Mouse (Mus musculus) heart, embryonic 11.5 days (tissue): ENCODE data around the gene Lmbrd2. TPM values are rescaled to one million over a fixed set of nuclear protein-coding genes. Genes with fewer than 3 reads are reported as not detected.

Experiments used
- ATAC-seq: fragments of 200-750 bp; cut with Nextera tagmentation; replicated peaks from 2 replicates; pipeline ENCODE4 v1.8.0; 2017; ENCODE audit warnings: moderate library complexity; ENCODE audit not compliant: insufficient number of reproducible peaks, low FRiP score, low TSS enrichment
- H3K27ac ChIP-seq: fragments of 300-500 bp; sonication (generic); 2 replicates; pipeline ENCODE4 v1.5.1; 2014; ENCODE audit warnings: mild to moderate bottlenecking, low read depth, low read length
- H3K27me3 ChIP-seq: fragments of 300-500 bp; sonication (generic); 2 replicates; pipeline ENCODE4 v1.6.1; 2014; ENCODE audit warnings: mild to moderate bottlenecking, low read length, mixed read lengths; ENCODE audit not compliant: control insufficient read depth, insufficient read depth
- H3K36me3 ChIP-seq: fragments of 300-500 bp; sonication (generic); 2 replicates; pipeline ENCODE4 v1.6.1; 2014; ENCODE audit warnings: mild to moderate bottlenecking, low read length, moderate library complexity, mixed read lengths; ENCODE audit not compliant: control insufficient read depth, insufficient read depth
- H3K4me1 ChIP-seq: fragments of 300-500 bp; sonication (generic); 2 replicates; pipeline ENCODE4 v1.6.1; 2014; ENCODE audit warnings: low read length; ENCODE audit not compliant: control insufficient read depth, insufficient read depth
- H3K4me2 ChIP-seq: fragments of 300-500 bp; sonication (generic); 2 replicates; pipeline ENCODE4 v1.6.1; 2014; ENCODE audit warnings: mild to moderate bottlenecking, moderate library complexity
- H3K4me3 ChIP-seq: fragments of 300-500 bp; sonication (generic); 2 replicates; pipeline ENCODE4 v1.5.1; 2014; ENCODE audit warnings: low read depth, low read length
- H3K9ac ChIP-seq: fragments of 300-500 bp; sonication (generic); 2 replicates; pipeline ENCODE4 v1.6.1; 2014; ENCODE audit warnings: mild to moderate bottlenecking, low read depth, low read length, moderate library complexity
- H3K9me3 ChIP-seq: fragments of 300-500 bp; sonication (generic); replicated peaks from 2 replicates; pipeline ENCODE4 v1.6.1; 2016; ENCODE audit warnings: low read length; ENCODE audit not compliant: control insufficient read depth
- WGBS: fragments of 180-500 bp; shearing (Covaris S2); extraction: QIAGEN DNeasy Blood & Tissue Kit; methylation state at CpG from one replicate; pipeline ENCODE4 v1.1.7; 2014; ENCODE audit not compliant: insufficient replicate concordance; 5-methylcytosine and 5-hydroxymethylcytosine counted together
- polyA plus RNA-seq: library from polyadenylated mRNA; unstranded; fragments of >200 nt; fragmentation: Nextera tagmentation; extraction: Ambion mirVana; gene quantifications from 2 replicates; pipeline ENCODE4 v1.2.1, GENCODE M21; 2014

Lmbrd2 gene
- polyA plus RNA-seq, 1 experiment from 2014 or later, result 4.3 TPM

DNA sequence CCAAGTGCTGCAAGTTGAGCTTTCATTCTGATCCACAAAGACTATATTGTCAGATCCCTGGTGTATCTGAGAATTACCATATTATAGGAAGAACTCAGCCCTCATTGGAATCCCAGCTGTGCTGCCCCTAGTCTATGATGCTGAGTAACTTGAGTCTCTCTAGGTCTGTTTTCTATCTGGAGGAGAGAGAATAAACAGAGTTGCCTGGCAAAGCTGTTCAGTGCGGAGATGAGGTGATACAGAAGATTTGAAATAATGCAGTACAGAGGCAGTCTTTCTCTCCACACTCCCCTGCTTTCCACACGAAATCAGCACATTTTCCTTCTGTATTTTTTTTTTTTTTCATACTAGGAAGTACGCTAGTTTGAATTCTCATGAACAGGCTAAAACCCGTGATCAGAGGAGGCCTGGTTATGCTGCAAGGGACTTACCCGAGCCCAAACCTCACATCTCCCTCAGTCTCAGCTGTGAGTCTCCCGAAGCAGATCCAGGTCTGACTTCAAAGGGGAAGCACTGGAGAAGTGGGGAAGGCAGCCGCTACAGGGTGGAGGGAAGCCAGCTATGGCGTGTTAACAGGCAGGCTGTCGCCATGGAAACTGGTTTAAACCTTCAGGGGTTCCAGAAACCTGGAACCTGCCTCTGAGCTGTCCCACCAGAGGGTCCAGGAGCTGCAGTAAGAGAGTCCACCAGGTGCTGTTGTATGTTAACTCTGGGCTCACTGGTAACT, 9.4 kb upstream of the Lmbrd2 start:
- WGBS, result 79% methylated on average over 9 of the region's 9 CpGs
- peaks cover 3% of the 10 kb centered on the region; the same call in 1 of the 2 replicates for H3K4me1 ChIP-seq
- no peaks in the 10 kb centered on the region for H3K27me3 ChIP-seq
- no peak overlapping the region for H3K4me3 ChIP-seq
- H3K9ac ChIP-seq, result no peak overlapping the region
- H3K36me3 ChIP-seq, result peaks cover 15% of the 10 kb centered on the region; the same call in 1 of the 2 replicates
- no peak overlapping the region for H3K27ac ChIP-seq
- H3K9me3 ChIP-seq, result no peaks in the 10 kb centered on the region
- H3K4me2 ChIP-seq, result no peak overlapping the region
- no peak for ATAC-seq

DNA sequence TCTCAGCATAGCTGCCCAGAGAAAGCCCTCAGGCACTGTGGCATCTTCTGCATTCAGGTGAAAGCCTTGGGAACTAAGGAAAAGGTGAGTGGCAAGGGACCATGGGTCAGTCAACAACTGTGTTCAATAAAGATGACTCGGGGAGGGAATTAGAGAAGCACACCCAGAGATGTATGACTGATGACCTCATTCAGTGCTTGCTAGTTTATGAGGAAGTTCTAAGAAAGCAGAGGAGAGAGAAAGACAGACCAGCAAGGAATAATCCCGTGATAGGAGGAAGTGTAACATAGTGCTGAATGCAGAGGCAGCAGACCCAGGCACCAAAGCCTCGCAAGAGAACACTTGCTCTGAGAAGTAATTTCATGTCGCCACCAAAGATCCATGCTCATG, 8.9 kb upstream of the Lmbrd2 start:
- ATAC-seq, result no peak
- Histone ChIP-seq H3K27me3 (no peaks in the 10 kb centered on the region), H3K27ac (no peak overlapping the region), H3K9me3 (no peaks in the 10 kb centered on the region), H3K4me1 (peaks cover 3% of the 10 kb centered on the region; the same call in 1 of the 2 replicates), H3K9ac (no peak overlapping the region), H3K4me2 (no peak overlapping the region), H3K4me3 (no peak overlapping the region), H3K36me3 (peaks cover 19% of the 10 kb centered on the region)
- 87% methylated on average over 4 of the region's 4 CpGs for WGBS

DNA sequence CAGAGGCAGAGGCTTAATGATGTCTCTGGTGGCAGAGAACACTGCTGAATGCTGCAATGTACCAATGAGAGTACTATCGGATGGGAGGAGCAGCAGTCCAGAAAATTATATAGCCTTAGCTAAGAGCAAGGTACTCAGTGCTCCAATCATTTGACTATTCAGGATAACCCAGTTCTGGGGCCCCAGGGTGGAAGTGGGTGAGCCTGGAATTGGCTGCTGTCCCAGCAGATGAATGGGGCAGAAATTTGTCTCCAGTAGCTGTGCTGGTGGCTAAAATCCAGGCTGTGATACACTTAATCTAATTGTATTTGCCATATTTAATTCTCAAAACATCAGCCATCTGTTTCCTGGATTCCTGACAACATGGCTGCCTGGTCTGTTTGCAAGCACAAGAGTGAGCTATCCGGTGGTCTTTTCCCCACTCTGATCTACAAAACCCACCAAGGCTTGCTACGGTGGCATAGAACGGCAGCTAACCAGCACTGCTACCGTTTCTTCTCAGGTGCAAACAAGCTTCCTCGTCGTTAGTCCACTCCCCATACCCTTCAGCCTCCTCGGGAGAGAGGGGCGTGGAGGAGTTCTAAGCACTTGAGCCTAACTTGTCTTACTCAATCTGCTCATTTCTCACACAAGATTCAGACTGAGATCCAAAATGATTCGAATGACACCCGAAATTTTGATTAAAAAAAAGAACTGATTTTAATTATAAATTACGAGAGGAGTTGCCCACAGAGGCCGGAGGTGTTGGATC, 7.5 kb upstream of the Lmbrd2 start:
- Histone ChIP-seq H3K36me3 (peaks cover 23% of the 10 kb centered on the region), H3K27ac (no peak overlapping the region)
- WGBS, result 84% methylated on average over 13 of the region's 13 CpGs

GRCm38 (mm10) chr15:9134891-9135507, 5.4 kb upstream of the Lmbrd2 start:
- Histone ChIP-seq H3K27ac (no peak overlapping the region), H3K4me1 (peaks cover 9% of the 10 kb centered on the region; the same call in 1 of the 2 replicates), H3K27me3 (no peaks in the 10 kb centered on the region), H3K36me3 (peaks cover 18% of the 10 kb centered on the region), H3K4me2 (no peak overlapping the region), H3K4me3 (no peak overlapping the region), H3K9me3 (no peaks in the 10 kb centered on the region), H3K9ac (no peak overlapping the region)
- WGBS, result 72% methylated on average over 6 of the region's 6 CpGs
- no peak for ATAC-seq

More for the DNA sequence above, 7.5 kb upstream of the Lmbrd2 start:
- no peaks in the 10 kb centered on the region for H3K27me3 ChIP-seq
- no peak for ATAC-seq
- no peak overlapping the region for H3K9ac ChIP-seq
- no peak overlapping the region for H3K4me3 ChIP-seq
- H3K9me3 ChIP-seq, result no peaks in the 10 kb centered on the region
- peaks cover 3% of the 10 kb centered on the region; the same call in 1 of the 2 replicates for H3K4me1 ChIP-seq
- H3K4me2 ChIP-seq, result no peak overlapping the region

DNA sequence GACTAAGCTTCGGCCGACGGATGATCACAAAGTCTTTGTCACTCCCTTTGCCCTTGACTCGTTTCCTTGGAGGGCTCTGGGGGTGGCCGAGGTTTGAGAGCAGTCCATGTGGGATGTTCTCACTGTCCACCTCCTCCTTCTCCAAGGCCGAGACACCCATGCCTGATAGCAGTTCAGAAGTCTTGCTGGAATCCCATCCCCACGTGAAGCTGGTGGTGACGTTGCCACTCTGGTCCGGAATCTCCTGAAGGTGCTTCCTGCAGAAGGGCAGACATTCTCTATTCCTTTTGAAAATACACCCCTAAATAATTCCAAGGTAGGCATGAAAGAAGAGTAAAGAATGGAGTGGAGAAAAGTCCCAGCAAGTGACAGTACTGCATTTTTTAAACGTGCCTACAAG, 903 bp upstream of the Lmbrd2 start:
- no peak overlapping the region for H3K27ac ChIP-seq
- H3K9ac ChIP-seq, result peak overlapping the region; percentile 79
- peak overlapping the region; percentile 81 for H3K4me2 ChIP-seq
- H3K4me1 ChIP-seq, result peaks cover 9% of the 10 kb centered on the region; the same call in 1 of the 2 replicates
- H3K27me3 ChIP-seq, result no peaks in the 10 kb centered on the region
- no peak for ATAC-seq
- H3K36me3 ChIP-seq, result peaks cover 8% of the 10 kb centered on the region
- WGBS, result 20% methylated on average over 10 of the region's 10 CpGs
- H3K9me3 ChIP-seq, result no peaks in the 10 kb centered on the region
- peak overlapping the region; percentile 94 for H3K4me3 ChIP-seq

DNA sequence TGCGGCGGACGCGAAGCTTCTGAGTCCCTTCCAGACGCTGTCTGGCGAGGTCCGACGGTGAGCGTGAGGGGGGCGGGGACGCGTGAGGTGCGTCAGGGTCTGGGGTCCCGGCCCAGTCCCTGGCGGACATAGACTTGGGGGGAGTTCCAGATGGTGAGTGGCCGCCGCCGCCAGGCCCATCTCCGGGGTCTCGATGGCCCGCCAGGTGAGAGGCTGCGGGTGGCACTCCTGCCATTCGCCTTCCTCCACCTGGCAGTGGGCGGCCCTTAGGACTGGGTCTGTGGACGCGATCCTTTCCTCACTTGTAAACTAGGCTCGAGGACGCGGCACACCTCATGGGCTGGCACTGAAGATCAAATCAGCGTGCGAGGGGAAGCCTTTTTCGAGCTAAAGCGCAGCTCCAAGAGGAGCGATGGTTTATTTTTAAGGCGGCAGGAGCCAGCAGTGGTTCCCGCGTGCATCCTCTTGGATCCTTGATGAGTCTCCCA, 378 bp downstream of the Lmbrd2 start:
- Histone ChIP-seq H3K4me3 (peak overlapping the region; percentile 94), H3K36me3 (peaks cover 8% of the 10 kb centered on the region), H3K4me1 (peaks cover 7% of the 10 kb centered on the region; the same call in 1 of the 2 replicates), H3K9ac (peak overlapping the region; percentile 86), H3K4me2 (peak overlapping the region; percentile 81), H3K27me3 (no peaks in the 10 kb centered on the region), H3K27ac (peak overlapping the region; percentile 74), H3K9me3 (no peaks in the 10 kb centered on the region)
- peak; percentile 69 for ATAC-seq
- under 1% methylated on average over 37 of the region's 37 CpGs for WGBS

DNA sequence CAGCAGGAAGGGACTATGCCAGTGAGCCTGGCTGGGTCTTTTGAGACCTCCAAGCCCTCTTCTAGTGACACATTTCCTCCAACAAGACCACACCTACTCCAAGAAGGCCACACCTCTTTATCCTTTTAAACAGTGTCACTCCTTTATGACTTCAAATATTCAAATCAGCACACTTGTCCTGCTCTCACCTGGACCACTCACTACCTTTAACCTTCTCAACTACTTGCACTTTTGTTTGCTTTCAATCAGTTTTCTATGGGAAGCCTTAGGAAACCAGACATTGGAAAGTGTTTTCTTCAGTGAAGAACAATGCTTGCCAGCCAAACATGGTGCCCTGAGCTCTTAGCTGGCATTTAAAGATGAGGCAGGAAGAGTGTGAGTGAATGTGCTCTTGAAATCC, 15.0 kb downstream of the Lmbrd2 start, which contains the start of gene Skp2:
Gene Skp2 (minus strand): TSS at position 101 of the 400 bp plus-strand sequence.
- Histone ChIP-seq H3K9ac (no peak within 1 kb of the TSS), H3K4me1 (no peaks in the 10 kb centered on the region), H3K4me3 (no peak within 1 kb of the TSS), H3K4me2 (no peak within 1 kb of the TSS), H3K27ac (no peak within 1 kb of the TSS), H3K9me3 (no peaks in the 10 kb centered on the region), H3K27me3 (no peaks in the 10 kb centered on the region), H3K36me3 (peaks cover 10% of the 10 kb centered on the region)
- no peak for ATAC-seq

DNA sequence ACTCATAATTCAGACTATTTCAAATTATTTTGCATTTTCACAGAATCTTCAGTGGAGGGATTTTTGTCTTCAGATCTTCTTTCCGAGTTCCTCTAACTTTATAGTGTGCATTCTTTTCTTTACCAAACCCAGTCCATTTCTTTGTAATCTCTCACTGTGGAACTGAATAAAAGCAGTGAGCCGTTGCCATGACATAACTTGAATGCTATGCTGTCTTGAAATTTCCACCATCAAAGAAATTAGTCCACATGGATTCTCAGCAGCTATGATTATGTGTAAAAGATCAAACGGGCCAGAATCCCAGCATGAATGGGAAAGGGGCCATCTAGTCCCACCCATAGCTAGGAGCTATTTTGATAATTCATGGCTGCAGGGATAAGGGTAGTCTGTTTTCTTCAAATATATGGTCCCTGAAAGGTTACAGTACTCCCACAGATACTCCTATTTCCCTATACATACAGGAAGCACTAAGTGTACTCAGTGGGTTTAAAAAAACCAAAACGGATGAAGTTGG, 22.3 kb downstream of the Lmbrd2 start:
- 79% methylated on average over 4 of the region's 4 CpGs for WGBS
- no peak for ATAC-seq

More for the DNA sequence above, 22.3 kb downstream of the Lmbrd2 start:
- Histone ChIP-seq H3K9me3 (no peaks in the 10 kb centered on the region), H3K36me3 (0 out of 2 replicates have a peak, but pooled peaks cover 3% of the 10 kb centered on the region), H3K4me1 (no peaks in the 10 kb centered on the region), H3K27me3 (no peaks in the 10 kb centered on the region), H3K4me2 (no peak overlapping the region), H3K4me3 (no peak overlapping the region), H3K27ac (no peak overlapping the region), H3K9ac (no peak overlapping the region)
